Mouse (Mus musculus) ES-Bruce4 (cell line): ENCODE results near the gene Cog6. TPM values are rescaled to one million over a fixed set of nuclear protein-coding genes. Genes with fewer than 3 reads are reported as not detected.

Experiments used
- H3K27ac ChIP-seq: 2 replicates; pipeline ENCODE4 v1.5.1; 2012; ENCODE audit warnings: low read length, inconsistent platforms; ENCODE audit not compliant: insufficient read depth
- H3K27me3 ChIP-seq: 2 replicates; pipeline ENCODE4 v1.6.1; 2012; ENCODE audit warnings: mild to moderate bottlenecking, low read length, inconsistent platforms; ENCODE audit not compliant: control insufficient read depth, poor library complexity, insufficient read depth, severe bottlenecking
- H3K36me3 ChIP-seq: 2 replicates; pipeline ENCODE4 v1.6.1; 2012; ENCODE audit warnings: inconsistent platforms, mild to moderate bottlenecking, low read length, moderate library complexity; ENCODE audit not compliant: control insufficient read depth, poor library complexity, insufficient read depth, severe bottlenecking
- H3K4me1 ChIP-seq: one replicate; pipeline ENCODE4 v1.8.1; 2011; ENCODE audit warnings: low read length; ENCODE audit not compliant: control insufficient read depth, insufficient read depth
- H3K4me3 ChIP-seq: 2 replicates; pipeline ENCODE4 v1.5.1; 2011; ENCODE audit warnings: low read depth, mild to moderate bottlenecking, low read length
- H3K9ac ChIP-seq: 2 replicates; pipeline ENCODE4 v1.6.1; 2012; ENCODE audit warnings: low read depth, mild to moderate bottlenecking, inconsistent platforms; ENCODE audit not compliant: poor library complexity, severe bottlenecking
- H3K9me3 ChIP-seq: replicated peaks from 2 replicates; pipeline ENCODE4 v1.6.1; 2012; ENCODE audit warnings: mild to moderate bottlenecking, low read length, inconsistent platforms; ENCODE audit not compliant: control insufficient read depth, poor library complexity, insufficient read depth, severe bottlenecking
- CTCF ChIP-seq: IDR thresholded peaks from one replicate; pipeline ENCODE4 v1.8.1; 2011; ENCODE audit warnings: low read depth, low read length
- EP300 ChIP-seq: IDR thresholded peaks from 2 replicates; pipeline ENCODE4 v1.6.1; 2011; ENCODE audit warnings: low read depth, low read length; ENCODE audit not compliant: insufficient read depth
- POLR2A ChIP-seq: IDR thresholded peaks from one replicate; pipeline ENCODE4 v1.8.1; 2011; ENCODE audit warnings: low read length; ENCODE audit not compliant: insufficient read depth
- polyA plus RNA-seq: library from polyadenylated mRNA; stranded (reverse); fragments of >200 nt; gene quantifications from 2 replicates; pipeline ENCODE4 v1.2.4, GENCODE M21; 2011; ENCODE audit warnings: low read depth; ENCODE audit not compliant: missing spikeins, insufficient read depth, insufficient read length

The Cog6 gene
- polyA plus RNA-seq, 1 experiment = 34.3 TPM

GRCm38 (mm10) chr3:53056430-53056829, 39.4 kb upstream of the Cog6 start:
- no peaks in the 10 kb centered on the region for H3K36me3 ChIP-seq
- no peak overlapping the region for H3K4me3 ChIP-seq
- H3K9ac ChIP-seq = no peak overlapping the region
- H3K9me3 ChIP-seq = no peaks in the 10 kb centered on the region
- H3K27me3 ChIP-seq = no peaks in the 10 kb centered on the region
- H3K27ac ChIP-seq = no peak overlapping the region
- H3K4me1 ChIP-seq = no peaks in the 10 kb centered on the region
- TF ChIP-seq POLR2A = no peak
- no peak for TF ChIP-seq CTCF
- no peak for TF ChIP-seq EP300

- Histone ChIP-seq H3K27me3 (no peaks in the 10 kb centered on the region), H3K36me3 (no peaks in the 10 kb centered on the region), H3K9me3 (no peaks in the 10 kb centered on the region), H3K9ac (no peak overlapping the region), H3K4me1 (no peaks in the 10 kb centered on the region), H3K4me3 (no peak overlapping the region), H3K27ac (no peak overlapping the region)
- TF ChIP-seq CTCF = no peak
- TF ChIP-seq POLR2A = no peak
- no peak for TF ChIP-seq EP300
These were observed 35.3 kb upstream of the Cog6 start for GRCm38 (mm10) chr3:53052385-53052784.

GRCm38 (mm10) chr3:53046371-53046770, 29.3 kb upstream of the Cog6 start:
- Histone ChIP-seq H3K9me3 (no peaks in the 10 kb centered on the region), H3K36me3 (no peaks in the 10 kb centered on the region), H3K4me3 (no peak overlapping the region), H3K27me3 (0 out of 2 replicates have a peak, but pooled peaks cover 5% of the 10 kb centered on the region), H3K4me1 (no peaks in the 10 kb centered on the region), H3K27ac (no peak overlapping the region), H3K9ac (no peak overlapping the region)
- TF ChIP-seq CTCF = no peak
- TF ChIP-seq EP300 = no peak
- TF ChIP-seq POLR2A = no peak

- no peak overlapping the region for H3K27ac ChIP-seq
- H3K9me3 ChIP-seq = no peaks in the 10 kb centered on the region
- H3K9ac ChIP-seq = no peak overlapping the region
- H3K27me3 ChIP-seq = 0 out of 2 replicates have a peak, but pooled peaks cover 5% of the 10 kb centered on the region
- TF ChIP-seq POLR2A (no peak), CTCF (no peak), EP300 (no peak)
- H3K36me3 ChIP-seq = no peaks in the 10 kb centered on the region
- H3K4me1 ChIP-seq = no peaks in the 10 kb centered on the region
- no peak overlapping the region for H3K4me3 ChIP-seq
These were observed 28.7 kb upstream of the Cog6 start for GRCm38 (mm10) chr3:53045697-53046096.

- Histone ChIP-seq H3K27me3 (peaks cover 5% of the 10 kb centered on the region; the same call in 1 of the 2 replicates), H3K4me1 (no peaks in the 10 kb centered on the region), H3K36me3 (no peaks in the 10 kb centered on the region), H3K9ac (no peak overlapping the region), H3K27ac (no peak overlapping the region), H3K9me3 (no peaks in the 10 kb centered on the region), H3K4me3 (no peak overlapping the region)
- TF ChIP-seq POLR2A = no peak
- no peak for TF ChIP-seq EP300
- no peak for TF ChIP-seq CTCF
These were observed 27.8 kb upstream of the Cog6 start for GRCm38 (mm10) chr3:53044682-53045299.

GRCm38 (mm10) chr3:53044238-53044637, 27.2 kb upstream of the Cog6 start:
- Histone ChIP-seq H3K4me3 (no peak overlapping the region), H3K9me3 (no peaks in the 10 kb centered on the region), H3K27ac (no peak overlapping the region), H3K9ac (no peak overlapping the region), H3K27me3 (peaks cover 6% of the 10 kb centered on the region; the same call in 1 of the 2 replicates), H3K36me3 (no peaks in the 10 kb centered on the region), H3K4me1 (no peaks in the 10 kb centered on the region)
- TF ChIP-seq POLR2A = no peak
- no peak for TF ChIP-seq EP300
- no peak for TF ChIP-seq CTCF
